In the genomic region with DNA sequence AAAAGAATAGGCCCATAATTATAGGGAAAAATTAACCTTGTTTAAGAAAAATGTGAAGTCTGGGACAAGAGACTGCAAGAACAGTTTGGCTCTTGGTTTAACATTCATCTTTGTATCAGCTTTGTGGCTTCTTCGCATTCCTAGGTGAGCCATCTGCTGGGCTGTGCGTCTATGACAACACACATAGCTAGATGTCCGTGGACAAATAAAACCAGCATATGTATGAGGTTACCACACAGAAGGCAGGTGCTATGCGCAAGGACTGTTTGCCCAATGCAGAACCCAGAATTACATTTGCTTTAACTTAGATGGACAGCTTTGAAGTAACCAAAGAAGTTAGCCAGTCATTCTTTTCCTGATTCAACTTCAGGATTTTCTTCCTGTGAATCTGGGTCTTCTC, we compare ENCODE assay signal across 22 mouse cellular contexts. TPM values are rescaled to one million over a fixed set of nuclear protein-coding genes. Genes with fewer than 3 reads are reported as not detected.
DNase-seq lines count a peak whose midpoint lies in the region; ATAC-seq and TF ChIP-seq lines count a peak whose summit lies in the region.
"Had no signal": no experiment of that assay in that cellular context is flagged by ENCODE, and none has a peak within 500 bp of the region (broad histone marks: within the 10 kb centered on the region; RNA-seq: fewer than 3 reads in every experiment).

No protein-coding gene starts in this region.

- ATAC-seq in heart, embryonic 16.5 days (replicated peaks; ENCODE audit: extremely low read depth, insufficient read depth, low FRiP score), result no peak
- ATAC-seq in Patski, result no peak
- ATAC-seq: CD4-positive, CD25-positive, alpha-beta regulatory T cell, adult 4 months; forebrain, embryonic 16.5 days; inflammation-experienced regulatory T-cells, adult 6 months had no signal

- H3ac ChIP-seq in myocyte (ENCODE audit: control insufficient read depth, insufficient read length), result no peak overlapping the region

- in situ Hi-C loops in Patski (cut with MboI; ENCODE audit: low pct_unique_long_range_greater_than_20kb), result no loop called here

- H3K27me3 ChIP-seq in heart, embryonic 16.5 days (ENCODE audit: control insufficient read depth, insufficient read depth, low read length), result no peaks in the 10 kb centered on the region
- H3K27me3 ChIP-seq in heart, embryonic 10.5 days (ENCODE audit: insufficient read depth, poor library complexity, severe bottlenecking), result no peaks in the 10 kb centered on the region
- H3K27me3 ChIP-seq in Patski, result no peaks in the 10 kb centered on the region
- no peaks in the 10 kb centered on the region for H3K27me3 ChIP-seq in myocyte (ENCODE audit: control insufficient read depth, insufficient read depth, insufficient read length)
- no peaks in the 10 kb centered on the region for H3K27me3 ChIP-seq in embryonic facial prominence, embryonic 10.5 days (replicated peaks; ENCODE audit: low read depth, poor library complexity, severe bottlenecking)
- H3K27me3 ChIP-seq: neural tube, embryonic 12.5 days had no signal

- H3K9ac ChIP-seq in heart, embryonic 16.5 days (ENCODE audit: low read length), result peak overlapping the region; percentile 44
- H3K9ac ChIP-seq: lung, embryonic 14.5 days; neural tube, embryonic 12.5 days had no signal

- peak overlapping the region; percentile 52 for H3K27ac ChIP-seq in heart, embryonic 16.5 days (ENCODE audit: low read length)
- no peak overlapping the region for H3K27ac ChIP-seq in heart, embryonic 10.5 days
- no peak overlapping the region for H3K27ac ChIP-seq in left cerebral cortex, adult 2 months
- H3K27ac ChIP-seq in embryonic facial prominence, embryonic 10.5 days (replicated peaks), result no peak overlapping the region
- H3K27ac ChIP-seq: neural tube, embryonic 12.5 days; stomach, postnatal 0 days had no signal

- WGBS in heart, embryonic 16.5 days, result 56% methylated on average over 4 of the region's 4 CpGs
- WGBS in heart, embryonic 10.5 days, result 69% methylated on average over 4 of the region's 4 CpGs
- 85% methylated on average over 4 of the region's 4 CpGs for WGBS in embryonic facial prominence, embryonic 10.5 days

- H3K4me3 ChIP-seq in heart, embryonic 16.5 days (ENCODE audit: low read length), result no peak overlapping the region
- H3K4me3 ChIP-seq in heart, embryonic 10.5 days, result no peak overlapping the region
- no peak overlapping the region for H3K4me3 ChIP-seq in left cerebral cortex, adult 2 months
- no peak overlapping the region for H3K4me3 ChIP-seq in myocyte
- no peak overlapping the region for H3K4me3 ChIP-seq in embryonic facial prominence, embryonic 10.5 days
- H3K4me3 ChIP-seq: gastrocnemius, adult 2 months; neural tube, embryonic 12.5 days had no signal

- CTCF ChIA-PET in Patski (lab: Charles Lee), result interaction anchor here (1.0 kb wide), 2 partner anchors 12 kb away, joined by 3 read pairs; no protein-coding TSS in a partner anchor

- peaks cover 61% of the 10 kb centered on the region for H3K4me1 ChIP-seq in heart, embryonic 16.5 days (ENCODE audit: control insufficient read depth, insufficient read depth, low read length)
- peaks cover 44% of the 10 kb centered on the region for H3K4me1 ChIP-seq in heart, embryonic 10.5 days
- H3K4me1 ChIP-seq in embryonic facial prominence, embryonic 10.5 days, result no peaks in the 10 kb centered on the region
- H3K4me1 ChIP-seq: neural tube, embryonic 12.5 days had no signal

- H3K36me3 ChIP-seq in heart, embryonic 16.5 days (ENCODE audit: control insufficient read depth, insufficient read depth), result no peaks in the 10 kb centered on the region
- no peaks in the 10 kb centered on the region for H3K36me3 ChIP-seq in heart, embryonic 10.5 days
- no peaks in the 10 kb centered on the region for H3K36me3 ChIP-seq in myocyte (ENCODE audit: control insufficient read depth, insufficient read depth)
- no peaks in the 10 kb centered on the region for H3K36me3 ChIP-seq in embryonic facial prominence, embryonic 10.5 days (replicated peaks)
- H3K36me3 ChIP-seq: neural tube, embryonic 12.5 days had no signal

- TF ChIP-seq POLR2A in myocyte (IDR thresholded peaks at IDR 0.05; ENCODE audit: insufficient read length, low read depth), result no peak

- intact Hi-C loops in left cerebral cortex, adult 2 months (cut with DNase I), result no loop called here

- POLR2A ChIA-PET in Patski (lab: Charles Lee), result interaction anchor here (0.6 kb wide), 1 partner anchor 55 kb away, joined by 3 read pairs; no protein-coding TSS in a partner anchor

- H3K4me2 ChIP-seq in heart, embryonic 16.5 days (ENCODE audit: low read depth, low read length), result no peak overlapping the region
- H3K4me2 ChIP-seq in myocyte (ENCODE audit: low read depth), result no peak overlapping the region
- H3K4me2 ChIP-seq: lung, embryonic 14.5 days; neural tube, embryonic 12.5 days had no signal

- peak; percentile 27 for TF ChIP-seq CTCF in left cerebral cortex, adult 2 months (IDR thresholded peaks at IDR 0.05)
- TF ChIP-seq CTCF in Patski (IDR thresholded peaks at IDR 0.05), result peak; percentile 42

- H3K9me3 ChIP-seq in heart, embryonic 16.5 days (replicated peaks; ENCODE audit: control insufficient read depth, low read length), result no peaks in the 10 kb centered on the region
- no peaks in the 10 kb centered on the region for H3K9me3 ChIP-seq in heart, embryonic 10.5 days
- H3K9me3 ChIP-seq in embryonic facial prominence, embryonic 10.5 days, result no peaks in the 10 kb centered on the region
- H3K9me3 ChIP-seq: neural tube, embryonic 12.5 days had no signal

- no peak for DNase-seq in heart, embryonic 10.5 days (ENCODE audit: low spot score)
- no peak for DNase-seq in left cerebral cortex, adult 2 months (ENCODE audit: extremely low spot score in 1 of 2, low spot score in 2 of 2)
- DNase-seq in left cerebral cortex, adult 8-10 months (ENCODE audit: low spot score in 2 of 2), result no peak
- no peak for DNase-seq in Patski (ENCODE audit: low read depth, low spot score)
- DNase-seq in embryonic facial prominence, embryonic 10.5 days (ENCODE audit: low spot score), result no peak
- DNase-seq: adrenal gland, postnatal 14 days; cerebellum, adult 11 months; gastrocnemius, adult 2 months; layer of hippocampus, postnatal 36 days; left cerebral cortex, postnatal 4 days; lung, embryonic 14.5 days; lung, postnatal 36 days; right cerebral cortex, postnatal 4 days had no signal

- H3K79me2 ChIP-seq in myocyte (ENCODE audit: control insufficient read depth, insufficient read depth), result no peaks in the 10 kb centered on the region

TF ChIP-seq in myocyte, 11 proteins besides CTCF, POLR2A, EP300 and RAD21:
- TF ChIP-seq POLR2AphosphoS2 (IDR thresholded peaks at IDR 0.05; ENCODE audit: insufficient read length, low read depth) (no peak), MYOD1 (IDR thresholded peaks at IDR 0.05; ENCODE audit: control insufficient read depth in 1 of 3, insufficient read length in 2 of 3, low read depth in 2 of 3) (peak in 2 of 3 experiments; percentile 52 to 61)

RNA-seq across cellular contexts. Expression of gene Ppargc1a, which starts 26.7 kb away (rescaled TPM):
- polyA plus RNA-seq in heart, embryonic 16.5 days (2015; fragmentation: Nextera tagmentation; extraction: Ambion mirVana), result 74.5 and 78.1 TPM in 2 replicates
- 21.2 and 39.8 TPM in 2 replicates for polyA plus RNA-seq in heart, embryonic 10.5 days (2016; fragmentation: Nextera tagmentation; extraction: Ambion mirVana)
- total RNA-seq in left cerebral cortex, adult 2 months (2021), result 10 to 100 TPM; 48.8 to 57.4 TPM
- total RNA-seq in left cerebral cortex, adult 8-10 months (2022), result 10 to 100 TPM; 48.9 to 61.7 (median 54.2) TPM
- polyA plus RNA-seq in Patski (2021) (97.9 TPM), myocyte (2012; fragmentation: generic; extraction: Trizol) (2.1 TPM)
- polyA plus RNA-seq in embryonic facial prominence, embryonic 10.5 days (2016; fragmentation: Nextera tagmentation; extraction: Ambion mirVana), result 1.2 and 2.6 TPM in 2 replicates
- total RNA-seq: granulocyte monocyte progenitor cell, adult 5-6 weeks; megakaryocyte-erythroid progenitor cell, adult 5-6 weeks had no signal
